In the genomic region with DNA sequence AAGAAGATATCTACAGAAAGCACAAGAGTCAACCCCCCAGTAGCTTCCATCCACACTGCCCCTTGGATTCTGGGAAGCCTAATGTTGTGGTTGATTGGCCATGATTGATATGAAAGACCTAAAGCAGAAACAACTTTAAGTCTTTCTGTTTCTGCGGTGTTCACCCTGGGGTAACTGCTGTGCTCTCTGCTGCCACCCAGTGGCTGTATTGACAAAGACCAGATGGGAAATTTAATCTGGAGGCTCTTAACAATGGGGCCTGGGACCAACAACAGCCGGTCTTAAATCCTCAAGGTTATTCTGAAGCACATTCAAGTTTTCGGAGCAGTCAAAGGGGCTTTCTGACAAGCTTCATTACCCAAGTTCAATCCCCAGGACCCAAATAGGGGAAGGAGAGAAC, we compare ENCODE assay signal across 8 mouse cellular contexts. TPM values are rescaled to one million over a fixed set of nuclear protein-coding genes. Genes with fewer than 3 reads are reported as not detected.
A peak's percentile ranks its signal among the peaks of the same experiment; 100 is the strongest.
DNase-seq lines count a peak whose midpoint lies in the region; ATAC-seq and TF ChIP-seq lines count a peak whose summit lies in the region.

No protein-coding gene starts in this region.

- no peaks in the 10 kb centered on the region for H3K4me1 ChIP-seq in bone marrow, adult 2 months (ENCODE audit: control insufficient read depth, insufficient read depth, low read length)

- TF ChIP-seq POLR2A in bone marrow, adult 2 months (IDR thresholded peaks at IDR 0.05; ENCODE audit: borderline replicate concordance, control insufficient read depth, low read depth, low read length), result no peak

- TF ChIP-seq CTCF in bone marrow, adult 2 months (IDR thresholded peaks at IDR 0.05; ENCODE audit: control insufficient read depth, insufficient read depth, low read length), result peak; percentile 84
- TF ChIP-seq CTCF in left cerebral cortex, adult 2 months (IDR thresholded peaks at IDR 0.05), result peak; percentile 98

- 9% methylated on average over 3 of the region's 3 CpGs for WGBS in bone marrow, adult 2 months

- intact Hi-C loops in heart, postnatal 25 days (cut with DNase I), result loop anchor here (1.0 kb wide), 1 partner anchor 73 kb away; no protein-coding TSS in a partner anchor
- intact Hi-C loops in left cerebral cortex, adult 2 months (cut with DNase I), result loop anchor here (1.0 kb wide), 1 partner anchor 73 kb away; no protein-coding TSS in a partner anchor

- H3K27ac ChIP-seq in bone marrow, adult 2 months (ENCODE audit: control insufficient read depth, insufficient read depth, low read depth, low read length, poor library complexity), result no peak overlapping the region
- H3K27ac ChIP-seq in left cerebral cortex, adult 2 months, result no peak overlapping the region

- peak; percentile 79 to 92 for DNase-seq in adrenal gland, adult (ENCODE audit: inconsistent age in 2 of 2, low spot score in 1 of 2)
- no peak for DNase-seq in adrenal gland, adult 8-10 months
- peak; percentile 47 for DNase-seq in heart, postnatal 25 days (ENCODE audit: low spot score)
- peak; percentile 67 to 76 for DNase-seq in left cerebral cortex, adult 2 months (ENCODE audit: extremely low spot score in 1 of 2, low spot score in 2 of 2)
- peak; percentile 52 to 61 for DNase-seq in spleen, postnatal 36 days (ENCODE audit: low spot score in 2 of 2)

- H3K4me3 ChIP-seq in bone marrow, adult 2 months (replicated peaks; ENCODE audit: control insufficient read depth, low read depth, low read length), result no peak overlapping the region
- no peak overlapping the region for H3K4me3 ChIP-seq in left cerebral cortex, adult 2 months

- ATAC-seq in erythroid progenitor cell, adult 5-6 weeks (replicated peaks; ENCODE audit: low FRiP score, poor library complexity, severe bottlenecking), result 0 out of 2 replicates have a peak, but pooled peaks have one; percentile 50
- peak; percentile 78; the same call in 1 of the 2 replicates for ATAC-seq in megakaryocyte-erythroid progenitor cell, adult 5-6 weeks (replicated peaks; ENCODE audit: low FRiP score, low TSS enrichment, poor library complexity, severe bottlenecking)

RNA-seq across cellular contexts. Expression of a gene that starts 24.0 kb away (rescaled TPM):
- total RNA-seq in adrenal gland, adult 8-10 months (2022), result 10 to 100 TPM in 3 of 4 experiments, 1 to 10 TPM in 1; 9.8 to 14.4 (median 11.5) TPM
- 2.8 and 8.7 TPM in 2 replicates for polyA plus RNA-seq in bone marrow, adult 2 months (2011; ENCODE audit: insufficient read depth, insufficient read length, low replicate concordance, missing spikeins)
- 1.3 and 2.2 TPM in 2 replicates for total RNA-seq in erythroid progenitor cell, adult 5-6 weeks (2015; ENCODE audit: low replicate concordance)
- total RNA-seq in erythroid progenitor cell, adult 5-6 weeks (2017; ENCODE audit: low replicate concordance), result 3.6 TPM in 1 of 2 replicates, not detected in the other
- total RNA-seq in heart, postnatal 25 days (2021), result 100 to 1,000 TPM; 381 to 383 TPM
- 1 to 10 TPM; 1.8 to 1.9 TPM for total RNA-seq in left cerebral cortex, adult 2 months (2021)
- total RNA-seq in megakaryocyte-erythroid progenitor cell, adult 5-6 weeks (2014; fragmentation: Nextera tagmentation), result not detected in 2 replicates
- total RNA-seq in megakaryocyte-erythroid progenitor cell, adult 5-6 weeks (2017), result not detected in 2 replicates

Comparison
In these comparisons a context has a peak if more than half of its experiments do, and no peak if none do; other contexts are left out.
1. RNA of a gene that starts 24.0 kb away (total RNA-seq): 381 to 383 TPM in heart, postnatal 25 days; 9.8 to 14.4 TPM in adrenal gland, adult 8-10 months, 1.8 to 1.9 TPM in left cerebral cortex, adult 2 months, 1.3 to 3.6 TPM in erythroid progenitor cell, adult 5-6 weeks and not detected in megakaryocyte-erythroid progenitor cell, adult 5-6 weeks; every median in the first group is over 10 times any median in the second.